Mouse (Mus musculus) MEL (cell line): ENCODE data around the gene Spock1.

Experiments used
- CTCF ChIP-seq, 3 experiments: IDR thresholded peaks in 2 of 3; conservative IDR thresholded peaks in 1 of 3; 2 replicates each; pipeline ENCODE4 v1.5.1; 2011 to 2012; ENCODE audit warnings: low read length in 3 of 3, low read depth in 2 of 3, mild to moderate bottlenecking in 2 of 3, improper control_type of control experiment in 1 of 3, inconsistent platforms in 1 of 3, mixed read lengths in 1 of 3, moderate library complexity in 1 of 3; ENCODE audit not compliant: control insufficient read depth in 1 of 3, insufficient read depth in 1 of 3, poor library complexity in 1 of 3, severe bottlenecking in 1 of 3
- GATA1 ChIP-seq: IDR thresholded peaks from 2 replicates; pipeline ENCODE4 v1.6.1; 2011; ENCODE audit warnings: low read depth, low read length, improper control_type of control experiment
- MAX ChIP-seq: IDR thresholded peaks from 2 replicates; pipeline ENCODE4 v1.6.1; 2011; ENCODE audit warnings: low read length, improper control_type of control experiment
- MYC ChIP-seq: IDR thresholded peaks from 2 replicates; pipeline ENCODE4 v1.6.1; 2011; ENCODE audit warnings: low read depth, mild to moderate bottlenecking, low read length, improper control_type of control experiment, moderate library complexity
- POLR2A ChIP-seq, 2 experiments: IDR thresholded peaks; 2 replicates each; pipeline ENCODE4 v1.6.1; 2011 to 2012; ENCODE audit warnings: low read length in 2 of 2, mild to moderate bottlenecking in 2 of 2, control low read depth in 1 of 2, improper control_type of control experiment in 1 of 2, low read depth in 1 of 2, moderate library complexity in 1 of 2; ENCODE audit not compliant: control insufficient read depth in 1 of 2, insufficient read depth in 1 of 2, poor library complexity in 1 of 2
- POLR2AphosphoS5 ChIP-seq: IDR thresholded peaks from 2 replicates; pipeline ENCODE4 v1.6.1; 2012; ENCODE audit warnings: low read depth, borderline replicate concordance, mild to moderate bottlenecking, inconsistent platforms, low read length, moderate library complexity, mixed read lengths
- USF1 ChIP-seq: IDR thresholded peaks from 2 replicates; pipeline ENCODE4 v1.6.1; 2014; ENCODE audit warnings: low read depth, mild to moderate bottlenecking, inconsistent platforms, low read length, improper control_type of control experiment, moderate library complexity
- ZNF384 ChIP-seq: IDR thresholded peaks from 2 replicates; pipeline ENCODE4 v1.6.1; 2012; ENCODE audit warnings: low read depth, mild to moderate bottlenecking, inconsistent platforms, low read length, improper control_type of control experiment

- no peak for TF ChIP-seq POLR2A (IDR thresholded peaks at IDR 0.05; ENCODE audit: control insufficient read depth in 1 of 2, insufficient read depth in 1 of 2, low read depth in 1 of 2, low read length in 2 of 2, poor library complexity in 1 of 2)
- no peak for TF ChIP-seq CTCF (IDR thresholded peaks at IDR 0.05 in 2 of 3, conservative IDR thresholded peaks at IDR 0.05 in 1 of 3; ENCODE audit: control insufficient read depth in 1 of 3, insufficient read depth in 1 of 3, low read depth in 2 of 3, low read length in 3 of 3, poor library complexity in 1 of 3, severe bottlenecking in 1 of 3)
- no peak for TF ChIP-seq GATA1
- TF ChIP-seq MAX = no peak
- no peak for TF ChIP-seq ZNF384
- no peak for TF ChIP-seq USF1
- no peak for TF ChIP-seq POLR2AphosphoS5
- no peak for TF ChIP-seq MYC
Observed at GRCm38 (mm10) chr13:57440111-57440510, 468.0 kb downstream of the Spock1 start.
